Mouse (Mus musculus) gastrocnemius, postnatal 36 days (tissue): ENCODE data around the gene Brsk2. TPM values are rescaled to one million over a fixed set of nuclear protein-coding genes. Genes with fewer than 3 reads are reported as not detected.
A peak's percentile ranks its signal among the peaks of the same experiment; 100 is the strongest.
"Not testable (repeated sequence)": the region's sequence is repeated elsewhere in the genome, so short reads cannot be mapped to it uniquely, and the experiment has no call there.

ENCODE experiments used
- DNase-seq, 2 experiments: peaks; one replicate each; pipeline ENCODE4 v3.0.0; 2022
- intact Hi-C: fragments of 180-260 bp; cut with DNase I; formaldehyde crosslinking; loops from one replicate; pipeline ENCODE4 v1.15.1; 2025
- long read RNA-seq, 2 experiments: library from polyadenylated mRNA; stranded (forward); transcript quantifications; one replicate each; pipeline ENCODE4 v2.0.0; 2021
- total RNA-seq, 2 experiments: library from RNA; stranded (reverse); gene quantifications; 2 replicates each; pipeline ENCODE4 v1.2.3; 2021

The Brsk2 gene
- under 1 TPM; 0.10 to 0.37 TPM for total RNA-seq
- long read RNA-seq, experiment 1 = 0 reads
- long read RNA-seq, experiment 2 = 0 reads

GRCm38 (mm10) chr7:141948906-141949798, at the start of gene Brsk2:
TSS of gene Brsk2 (plus strand) at chr7:141949751.
- intact Hi-C loops = no loop called here
- peak; percentile 88 to 93 for DNase-seq

DNA sequence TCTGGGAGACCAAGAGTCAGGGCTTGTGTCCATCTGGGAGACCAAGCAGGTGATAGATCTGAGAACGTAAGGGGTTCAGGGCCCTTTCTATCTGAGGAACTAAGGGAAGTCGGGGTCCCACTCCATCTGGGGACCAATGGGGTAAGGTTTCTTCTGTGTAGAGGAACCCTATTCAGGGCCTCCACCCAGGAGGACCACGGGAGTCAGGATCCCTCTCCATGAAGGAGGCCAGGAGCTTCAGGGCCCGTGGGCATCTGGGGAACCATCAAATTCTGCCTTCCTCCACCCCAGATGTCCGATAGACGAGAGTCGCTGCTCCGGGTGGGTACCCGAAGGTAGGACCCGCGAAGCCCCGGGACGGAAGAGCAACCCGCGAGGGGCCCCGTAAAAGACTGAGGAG, 47.7 kb upstream of the Brsk2 start:
- intact Hi-C loops = no loop called here
- DNase-seq = no peak

DNA sequence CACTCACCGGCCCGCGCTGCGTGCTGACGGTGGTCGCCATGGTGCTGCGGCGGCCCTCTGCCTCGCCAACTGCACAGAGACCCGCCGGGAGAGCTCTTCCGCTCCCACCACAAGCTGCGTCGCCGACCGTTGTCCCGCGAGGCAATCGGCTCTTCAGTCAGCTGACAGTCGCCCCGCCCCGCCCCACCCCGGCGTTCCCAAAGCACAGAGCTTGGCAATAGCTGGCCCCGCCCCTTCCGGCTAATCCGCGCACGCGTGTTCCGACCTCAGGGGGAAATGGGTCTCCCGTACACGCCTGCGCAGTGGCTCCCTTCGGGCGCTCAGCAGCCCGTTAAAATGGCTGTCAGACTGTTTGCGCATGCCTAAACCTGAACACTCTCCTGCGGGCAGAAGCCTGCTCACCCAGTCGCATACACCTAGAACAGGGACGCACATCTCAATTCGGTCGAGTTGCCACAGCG, 47.3 kb upstream of the Brsk2 start:
- peak; percentile 99 to 100 for DNase-seq
- intact Hi-C loops = no loop called here

DNA sequence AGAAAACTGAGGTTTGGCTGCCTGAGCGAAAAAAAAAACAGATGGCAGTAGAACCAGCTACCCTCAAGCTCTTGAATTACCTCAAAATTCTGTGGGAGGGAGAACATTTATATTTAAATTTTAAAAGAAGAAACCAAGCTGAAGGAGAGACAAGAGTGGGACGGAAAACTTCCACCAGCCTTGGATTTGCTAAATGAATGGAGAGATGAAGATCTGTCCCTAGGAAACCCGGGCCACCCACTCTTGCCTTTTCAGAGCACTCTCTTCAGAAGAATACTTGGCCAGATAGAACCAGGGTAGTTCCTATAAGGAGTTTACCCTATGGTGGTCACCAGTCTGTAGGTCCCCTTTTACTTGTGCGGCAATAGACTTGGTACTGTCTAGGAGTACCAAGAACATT, 46.8 kb upstream of the Brsk2 start:
- DNase-seq = no peak
- intact Hi-C loops = no loop called here

DNA sequence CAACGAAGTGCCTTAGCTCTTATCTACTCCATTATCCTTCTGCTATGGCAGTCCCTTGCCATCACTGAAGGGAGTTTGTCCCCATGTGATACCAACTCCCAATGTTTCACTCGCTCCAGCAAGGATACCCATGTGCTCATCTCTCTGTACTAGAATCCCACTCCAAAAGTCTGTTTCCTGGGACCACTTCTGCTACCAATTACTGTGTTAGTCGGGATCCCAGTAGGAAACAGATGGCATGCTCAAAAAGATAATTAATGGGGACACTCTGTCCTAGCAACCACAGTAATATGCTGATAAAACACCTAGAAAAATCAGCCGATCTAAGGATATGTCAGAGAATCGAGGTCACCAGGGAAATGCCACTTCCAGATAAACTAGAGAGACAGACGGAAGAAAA, 41.0 kb upstream of the Brsk2 start:
- no peak for DNase-seq
- intact Hi-C loops = no loop called here

- intact Hi-C loops = no loop called here
- no peak for DNase-seq
Measured at GRCm38 (mm10) chr7:141911305-141911704, 38.2 kb upstream of the Brsk2 start.

DNA sequence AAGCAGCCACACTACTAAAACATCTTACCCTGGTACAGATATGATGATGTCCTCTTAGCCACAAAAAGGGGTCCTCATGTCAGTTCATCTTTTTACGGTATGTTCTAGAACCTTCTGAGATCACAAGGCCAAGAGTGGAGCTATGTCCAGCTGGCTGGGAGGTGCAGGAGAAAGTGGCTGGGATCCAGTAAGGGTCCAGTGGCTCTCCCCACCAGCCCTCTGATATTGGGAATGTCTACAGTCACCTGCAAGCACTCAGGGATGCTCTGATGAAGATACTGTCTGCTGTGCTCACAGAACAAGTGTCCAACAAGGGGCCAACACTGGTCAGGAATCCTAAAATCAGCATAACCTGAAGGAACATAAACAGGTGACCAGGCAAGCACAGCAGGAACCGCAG, 31.1 kb upstream of the Brsk2 start, which contains the start of gene Tollip:
Gene Tollip, minus strand, starts transcription at position 101 of the 400 bp plus-strand sequence.
- DNase-seq = no peak
- intact Hi-C loops = no loop called here

GRCm38 (mm10) chr7:141924121-141924520, 25.4 kb upstream of the Brsk2 start:
- DNase-seq, intact Hi-C loops: not testable (repeated sequence)

DNA sequence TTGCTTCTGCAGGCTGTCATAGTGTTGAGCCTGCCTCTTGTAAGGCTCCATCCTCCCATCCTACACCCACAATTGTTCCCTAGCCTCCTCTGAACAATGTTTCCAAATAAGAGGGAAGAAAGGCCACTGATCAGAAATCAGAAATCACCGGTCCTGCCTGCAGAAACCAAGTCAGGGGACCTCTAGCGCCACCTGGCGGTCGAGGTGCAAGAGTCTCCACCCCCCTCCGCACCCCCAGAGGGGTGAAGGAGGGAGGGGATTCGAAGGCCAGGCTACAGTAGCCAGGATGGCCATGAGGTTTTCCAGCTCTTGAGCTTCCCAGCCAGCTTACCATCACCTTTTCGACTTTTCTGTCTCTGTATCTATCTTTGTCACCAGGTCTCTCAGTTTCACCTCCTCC, 24.6 kb upstream of the Brsk2 start:
- intact Hi-C loops = loop anchor here (5.0 kb wide), 2 partner anchors 153 to 443 kb away; no protein-coding TSS in a partner anchor
- DNase-seq = peak; percentile 47 to 56

GRCm38 (mm10) chr7:141928642-141929041, 20.9 kb upstream of the Brsk2 start:
- intact Hi-C loops = loop anchor here (5.0 kb wide), 2 partner anchors 156 to 446 kb away; no protein-coding TSS in a partner anchor
- DNase-seq = no peak

- DNase-seq = peak in 1 of 2 experiments; percentile 6
- intact Hi-C loops = no loop called here
Measured at GRCm38 (mm10) chr7:141934128-141934898, 15.2 kb upstream of the Brsk2 start.

- intact Hi-C loops = no loop called here
- DNase-seq = no peak
Measured at GRCm38 (mm10) chr7:141934951-141935350, 14.6 kb upstream of the Brsk2 start.

DNA sequence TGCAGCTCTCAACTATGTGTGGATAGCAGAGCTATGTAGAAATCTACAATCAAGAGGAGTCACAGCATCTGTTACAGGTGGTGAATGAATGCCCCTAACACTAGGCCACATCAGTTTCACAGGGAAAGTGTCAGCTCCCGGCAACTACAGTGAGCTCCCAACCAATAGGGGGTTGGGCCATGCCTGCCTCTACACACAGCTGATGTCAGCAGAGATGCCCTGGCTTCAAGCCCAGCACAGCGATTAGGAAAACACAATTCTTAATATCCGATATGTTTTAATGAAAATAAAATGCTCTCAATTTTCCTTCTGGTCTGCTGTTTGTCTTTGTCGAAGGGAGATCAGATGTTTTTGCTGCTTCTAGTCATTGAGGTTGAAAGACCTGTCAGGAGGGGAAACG, 6.1 kb upstream of the Brsk2 start:
- DNase-seq = no peak
- intact Hi-C loops = no loop called here

DNA sequence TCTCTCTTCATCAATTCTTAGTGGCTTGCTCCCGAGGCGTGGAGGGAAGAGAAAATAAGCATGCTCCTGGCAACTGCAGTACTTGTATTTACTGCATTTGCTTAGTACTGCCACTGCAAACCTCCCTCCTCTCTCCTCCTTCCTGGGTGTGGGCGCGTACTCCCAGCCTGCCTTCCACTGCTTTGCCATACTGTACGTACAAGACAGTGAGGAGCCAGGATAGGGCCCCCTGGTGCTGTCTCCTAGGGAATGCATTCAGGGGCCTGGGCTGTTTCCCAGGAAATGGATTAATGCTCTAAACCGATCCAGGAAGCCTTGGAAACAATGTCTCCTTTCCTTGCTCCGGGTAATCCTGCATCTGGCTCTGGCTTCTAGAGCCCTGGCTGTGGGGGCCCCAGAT, 3.6 kb upstream of the Brsk2 start:
- intact Hi-C loops = no loop called here
- DNase-seq = no peak

DNA sequence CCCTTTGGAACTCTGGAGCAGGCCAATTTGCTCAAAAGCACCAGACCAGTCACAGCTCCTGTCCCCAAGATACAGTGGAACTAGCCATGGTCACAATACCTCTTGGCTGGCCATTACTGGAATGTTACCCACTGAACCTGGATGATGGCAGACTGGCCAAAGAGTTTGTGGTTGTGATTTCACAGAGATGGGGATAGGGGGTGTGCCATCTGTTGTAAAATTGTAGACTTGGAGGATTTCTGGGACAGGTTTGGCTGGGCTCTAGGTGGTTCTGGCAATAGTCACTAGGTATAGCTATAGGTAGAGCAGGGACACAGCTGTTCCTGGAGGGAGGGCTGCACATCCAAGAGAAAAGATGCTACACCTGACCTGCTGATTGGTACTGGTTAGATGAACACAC, 2.0 kb upstream of the Brsk2 start:
- no peak for DNase-seq
- intact Hi-C loops = no loop called here

GRCm38 (mm10) chr7:141948045-141948444, 1.5 kb upstream of the Brsk2 start:
- intact Hi-C loops = no loop called here

GRCm38 (mm10) chr7:141949799-141950103, 200 bp downstream of the Brsk2 start:
- DNase-seq = no peak
- intact Hi-C loops = no loop called here

More at GRCm38 (mm10) chr7:141948045-141948444, 1.5 kb upstream of the Brsk2 start:
- no peak for DNase-seq

- intact Hi-C loops = no loop called here
- no peak for DNase-seq
Measured at GRCm38 (mm10) chr7:141950104-141951013, 808 bp downstream of the Brsk2 start.

DNA sequence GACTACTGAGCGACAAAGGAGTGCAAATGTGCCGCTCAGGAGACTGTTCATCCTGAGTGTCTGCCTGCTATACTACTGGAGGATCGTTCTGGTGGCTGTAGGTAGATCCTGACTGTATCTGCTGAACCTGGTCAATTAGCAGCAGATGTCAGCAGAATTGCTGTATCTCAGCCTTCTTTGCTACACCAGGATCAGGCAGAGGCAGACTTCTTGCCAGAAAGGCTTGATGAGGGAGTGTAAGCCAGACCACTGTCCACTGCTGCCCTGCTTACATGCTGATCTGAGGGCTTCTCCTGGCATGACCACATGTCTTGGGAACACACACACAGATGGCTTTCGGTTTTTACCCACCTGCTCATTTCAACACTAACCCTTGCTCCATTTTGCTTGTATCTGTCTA, 2.3 kb downstream of the Brsk2 start:
- no peak for DNase-seq
- intact Hi-C loops = no loop called here

- no peak for DNase-seq
- intact Hi-C loops = no loop called here
Measured at GRCm38 (mm10) chr7:141952920-141953319, 3.4 kb downstream of the Brsk2 start.
